Mouse (Mus musculus): ENCODE results near the gene Ripk3. TPM values are rescaled to one million over a fixed set of nuclear protein-coding genes. Genes with fewer than 3 reads are reported as not detected.
A peak's percentile ranks its signal among the peaks of the same experiment; 100 is the strongest.

The Ripk3 gene
- total RNA-seq (2021): under 1 TPM; 0.37 to 0.43 TPM
- long read RNA-seq, experiment 1: 0 reads
- long read RNA-seq, experiment 2: 0 reads

DNA sequence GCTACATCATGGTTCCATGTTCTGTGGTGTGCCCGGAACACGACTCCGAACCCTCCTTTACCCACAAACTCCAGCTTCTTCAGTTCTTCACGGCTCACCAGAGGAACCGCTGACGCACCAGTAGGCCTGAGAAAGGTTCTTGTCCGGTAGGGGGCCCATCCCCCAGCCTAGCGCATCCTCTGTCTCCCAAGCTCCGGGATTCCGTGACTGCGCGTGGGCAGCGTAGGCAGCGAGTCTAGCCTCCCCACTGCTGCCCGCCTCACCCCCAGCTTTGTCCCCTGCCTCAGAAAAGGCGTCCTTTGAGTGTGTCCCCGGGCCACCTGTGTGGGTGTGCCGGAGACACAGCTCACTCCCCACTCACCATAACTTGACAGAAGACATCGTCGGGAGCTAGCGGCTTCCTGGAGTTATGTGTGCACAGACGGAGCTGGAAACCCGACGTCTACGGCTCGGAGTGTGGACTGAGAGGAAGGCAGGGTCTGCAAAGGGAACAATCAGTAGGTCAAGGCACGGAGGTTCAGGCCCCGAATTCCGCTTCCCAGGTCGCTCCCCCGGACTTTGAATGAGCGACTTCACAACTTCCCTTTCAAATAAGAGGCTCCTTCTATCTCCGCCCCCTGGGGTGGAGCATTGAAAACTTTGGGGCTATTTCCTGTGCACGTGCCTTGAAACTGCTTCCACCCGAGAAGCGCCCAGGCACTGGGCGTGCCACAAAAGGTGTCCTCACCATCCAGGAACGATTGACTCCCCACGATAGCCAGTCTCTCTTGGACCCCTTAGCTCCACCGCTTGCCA lies at the start of gene Ripk3:
TSS of gene Ripk3 (minus strand) at position 610 of the 795 bp plus-strand sequence.
- DNase-seq (ENCODE audit: low spot score in 2 of 2): no peak

- no peak for DNase-seq (ENCODE audit: low spot score in 2 of 2)
Measured at GRCm38 (mm10) chr14:55838312-55838711, 49.6 kb upstream of the Ripk3 start.

GRCm38 (mm10) chr14:55834808-55835533 lies 46.3 kb upstream of the Ripk3 start:
- no peak for DNase-seq (ENCODE audit: low spot score in 2 of 2)

- DNase-seq (ENCODE audit: low spot score in 2 of 2): no peak
Measured at GRCm38 (mm10) chr14:55833126-55833525, 44.5 kb upstream of the Ripk3 start.

- DNase-seq (ENCODE audit: low spot score in 2 of 2): no peak
Measured at GRCm38 (mm10) chr14:55830331-55830730, 41.7 kb upstream of the Ripk3 start.

DNA sequence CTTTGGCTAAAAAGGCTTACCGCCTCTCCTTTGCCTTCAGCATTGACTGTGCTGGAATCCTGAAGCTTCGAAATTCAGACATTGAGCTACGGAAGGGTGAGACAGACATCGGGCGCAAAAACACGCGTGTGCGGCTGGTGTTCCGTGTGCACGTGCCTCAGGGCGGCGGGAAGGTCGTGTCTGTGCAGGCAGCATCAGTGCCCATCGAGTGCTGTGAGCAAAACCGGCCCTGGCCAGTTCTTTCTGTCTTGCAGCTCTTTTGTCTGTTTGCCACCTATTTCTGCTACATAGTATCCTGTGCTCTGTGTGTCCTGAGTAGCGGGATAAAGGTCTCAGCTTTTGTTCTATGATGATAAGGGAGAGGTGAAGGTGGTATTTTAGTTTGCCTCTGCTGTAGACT lies 41.2 kb upstream of the Ripk3 start:
- no peak for DNase-seq (ENCODE audit: low spot score in 2 of 2)

- DNase-seq (ENCODE audit: low spot score in 2 of 2): no peak
Measured at GRCm38 (mm10) chr14:55828716-55829263, 40.1 kb upstream of the Ripk3 start.

DNA sequence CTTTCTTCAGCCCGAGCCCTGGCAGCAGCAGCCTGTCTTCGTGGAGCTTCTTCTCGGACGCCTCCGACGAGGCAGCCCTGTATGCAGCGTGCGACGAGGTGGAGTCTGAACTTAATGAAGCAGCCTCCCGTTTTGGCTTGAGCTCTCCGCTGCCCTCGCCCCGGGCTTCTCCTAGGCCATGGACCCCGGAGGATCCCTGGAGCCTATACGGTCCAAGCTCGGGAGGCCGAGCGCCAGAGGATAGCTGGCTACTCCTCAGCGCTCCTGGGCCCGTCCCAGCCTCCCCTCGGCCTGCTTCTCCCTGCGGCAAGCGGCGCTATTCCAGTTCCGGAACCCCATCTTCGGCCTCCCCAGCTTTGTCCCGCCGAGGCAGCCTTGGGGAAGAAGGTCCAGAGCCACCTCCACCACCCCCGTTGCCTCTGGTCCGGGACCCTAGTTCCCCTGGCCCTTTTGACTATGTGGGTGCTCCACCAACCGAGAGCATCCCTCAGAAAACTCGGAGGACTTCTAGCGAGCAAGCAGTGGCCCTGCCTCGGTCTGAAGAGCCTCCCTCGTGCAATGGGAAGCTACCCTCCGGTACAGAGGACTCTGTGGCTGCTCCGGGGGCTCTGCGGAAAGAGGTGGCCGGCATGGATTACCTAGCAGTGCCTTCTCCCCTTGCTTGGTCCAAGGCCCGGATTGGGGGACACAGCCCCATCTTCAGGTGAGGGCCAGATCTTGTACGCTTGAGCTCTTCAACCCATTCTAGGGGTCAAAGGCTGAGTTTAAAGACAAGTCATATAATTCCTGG lies 38.1 kb upstream of the Ripk3 start:
- DNase-seq (ENCODE audit: low spot score in 2 of 2): no peak

DNA sequence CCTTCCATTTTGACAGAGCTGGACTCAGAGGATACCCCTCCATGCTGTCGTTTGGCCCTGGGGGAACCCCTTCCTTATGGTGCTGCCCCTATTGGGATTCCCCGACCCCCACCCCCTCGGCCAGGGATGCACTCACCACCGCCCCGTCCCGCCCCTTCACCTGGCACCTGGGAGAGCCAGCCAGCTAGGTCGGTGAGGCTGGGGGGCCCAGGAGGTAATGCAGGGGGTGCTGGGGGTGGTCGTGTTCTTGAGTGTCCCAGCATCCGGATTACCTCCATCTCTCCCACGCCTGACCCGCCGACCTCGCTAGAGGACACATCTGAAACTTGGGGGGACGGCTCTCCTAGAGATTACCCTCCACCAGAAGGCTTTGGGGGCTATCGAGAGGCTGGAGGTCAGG lies 37.5 kb upstream of the Ripk3 start:
- no peak for DNase-seq (ENCODE audit: low spot score in 2 of 2)

DNA sequence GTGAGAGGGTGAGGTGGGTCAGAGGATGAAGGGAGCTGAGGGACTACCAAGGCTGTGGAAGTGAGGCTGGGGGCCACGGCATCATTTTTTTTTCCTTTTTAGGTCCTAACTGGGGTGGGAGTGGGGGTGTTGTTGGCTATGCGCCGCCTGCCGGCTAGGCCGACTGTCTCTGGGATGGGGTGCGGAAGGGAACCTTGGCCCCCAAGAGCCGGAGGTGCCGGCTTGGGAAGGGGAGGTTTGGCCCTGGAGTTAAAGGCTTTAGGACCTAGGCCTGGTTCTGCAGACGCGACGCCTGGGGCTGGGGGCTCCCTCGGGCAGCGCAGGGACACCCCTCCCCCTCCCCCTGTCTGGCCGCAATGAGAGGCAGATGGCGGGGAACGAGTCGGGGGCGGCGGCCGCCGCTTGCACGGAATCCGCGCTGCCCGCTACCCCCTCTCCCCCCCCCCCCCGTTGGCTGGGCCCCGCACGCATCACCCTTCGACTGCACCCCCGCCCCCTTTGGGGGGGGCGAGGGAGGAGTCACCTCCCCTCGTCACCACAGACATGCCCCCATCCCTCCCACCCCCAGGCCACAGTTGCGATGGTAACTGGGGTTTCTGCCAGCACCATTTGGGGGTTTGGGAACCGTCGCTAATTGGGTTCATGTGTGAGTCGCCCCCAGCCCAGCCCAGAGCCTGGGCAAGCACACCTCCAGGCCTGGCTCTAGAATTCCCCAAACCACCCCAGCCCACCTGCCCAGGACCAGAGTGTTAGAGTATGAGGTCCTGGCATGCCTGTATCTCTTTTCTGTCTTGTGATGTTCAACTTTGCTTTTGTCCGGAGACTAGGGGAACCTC lies 36.8 kb upstream of the Ripk3 start:
- peak; percentile 15 to 32 for DNase-seq (ENCODE audit: low spot score in 2 of 2)

- no peak for DNase-seq (ENCODE audit: low spot score in 2 of 2)
Measured at GRCm38 (mm10) chr14:55824481-55825215, 36.0 kb upstream of the Ripk3 start.

GRCm38 (mm10) chr14:55824001-55824480 lies 35.4 kb upstream of the Ripk3 start:
- DNase-seq (ENCODE audit: low spot score in 2 of 2): no peak

- peak; percentile 33 to 48 for DNase-seq (ENCODE audit: low spot score in 2 of 2)
Measured at GRCm38 (mm10) chr14:55822991-55823762, 34.5 kb upstream of the Ripk3 start, which contains the start of gene Nfatc4. Nfatc4 (plus strand) TSS chr14:55823144.

DNA sequence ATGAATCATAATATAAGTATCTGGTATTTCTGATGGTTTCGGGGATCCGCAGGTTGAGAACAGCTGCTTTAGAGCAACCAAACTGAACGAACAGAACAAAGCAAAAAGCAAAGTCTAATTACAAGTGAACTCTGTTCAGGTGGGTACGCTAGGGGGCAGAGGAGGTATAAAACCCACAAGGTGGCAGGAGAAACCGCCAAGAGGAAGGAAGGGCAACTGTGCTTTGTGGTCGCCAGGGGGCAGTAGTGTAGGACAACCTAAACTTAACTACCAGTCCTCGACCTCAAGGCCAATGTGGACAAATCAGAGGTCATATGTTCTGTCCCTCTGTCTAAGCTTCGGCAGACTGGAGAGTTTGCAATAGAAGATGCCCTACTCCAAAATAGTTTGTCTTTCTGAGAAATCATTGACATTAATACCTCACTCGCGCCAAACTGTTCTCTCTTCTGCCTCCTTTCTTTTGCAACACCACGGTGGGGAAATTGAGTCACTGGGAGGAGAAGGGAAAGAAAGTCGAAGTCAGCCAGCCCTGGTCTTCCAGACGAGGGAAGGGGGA lies 33.8 kb upstream of the Ripk3 start:
- DNase-seq (ENCODE audit: low spot score in 2 of 2): peak; percentile 60 to 65

GRCm38 (mm10) chr14:55820576-55820975 lies 31.9 kb upstream of the Ripk3 start:
- no peak for DNase-seq (ENCODE audit: low spot score in 2 of 2)

- no peak for DNase-seq (ENCODE audit: low spot score in 2 of 2)
Measured at GRCm38 (mm10) chr14:55819845-55820405, 31.3 kb upstream of the Ripk3 start.

DNA sequence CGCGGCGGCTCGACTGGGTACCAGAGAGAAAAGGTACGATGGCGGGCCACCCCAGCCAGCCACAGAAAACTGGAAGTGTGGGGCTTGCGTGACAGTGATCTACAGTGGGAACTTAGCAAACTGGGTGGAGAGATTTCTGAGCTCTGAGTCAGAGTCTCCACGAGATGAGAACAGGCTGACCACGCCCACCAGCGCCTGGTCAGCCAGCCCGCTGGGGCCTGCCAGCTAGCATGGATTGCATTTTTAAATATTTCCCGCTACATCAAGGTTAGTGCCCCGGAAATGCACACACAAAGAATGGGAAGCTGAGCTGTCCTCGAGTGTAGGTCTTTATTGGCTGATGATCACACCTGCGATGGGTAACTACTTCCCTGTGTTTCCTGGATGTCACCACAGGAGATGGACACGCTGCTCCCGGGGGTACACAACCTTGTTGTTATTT lies 26.7 kb upstream of the Ripk3 start:
- no peak for DNase-seq (ENCODE audit: low spot score in 2 of 2)

DNA sequence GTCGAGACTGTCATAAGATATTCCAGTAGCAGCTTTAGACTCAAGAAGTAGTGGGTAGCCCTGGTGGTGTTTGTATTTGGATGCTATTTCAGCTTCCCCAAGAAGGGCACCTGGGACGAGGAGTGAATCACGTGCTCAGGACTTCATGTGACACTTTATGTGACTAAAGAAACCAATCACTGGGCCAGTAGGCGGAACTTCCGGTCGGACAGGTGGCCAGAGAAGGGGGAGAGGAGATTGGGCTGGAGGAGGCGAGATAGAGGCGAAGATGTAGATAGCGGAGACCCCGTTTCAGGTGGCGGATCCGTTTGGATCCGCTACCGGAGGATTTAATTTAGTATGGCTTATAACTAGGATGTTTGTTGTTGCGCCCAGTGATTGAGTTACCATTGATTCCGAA lies 26.2 kb upstream of the Ripk3 start:
- peak; percentile 22 to 53 for DNase-seq (ENCODE audit: low spot score in 2 of 2)
